Mouse (Mus musculus) layer of hippocampus, adult 11-12 months (tissue): ENCODE measurements around the gene Gcgr.
"Not testable (repeated sequence)": the region's sequence is repeated elsewhere in the genome, so short reads cannot be mapped to it uniquely, and the experiment has no call there.

Experiments used
- DNase-seq: peaks from one replicate; pipeline ENCODE4 v3.0.0; 2022; ENCODE audit warnings: low spot score

The Gcgr gene

GRCm38 (mm10) chr11:120571754-120572416 lies 41.4 kb downstream of the Gcgr start:
- DNase-seq, result no peak

GRCm38 (mm10) chr11:120572417-120572751 lies 41.9 kb downstream of the Gcgr start:
- DNase-seq, result no peak

- DNase-seq, result peak; percentile 100
These were observed 42.5 kb downstream of the Gcgr start, which contains the start of gene P4hb for GRCm38 (mm10) chr11:120572752-120573584. P4hb (minus strand) TSS chr11:120573253.

- no peak for DNase-seq
These were observed 43.2 kb downstream of the Gcgr start for GRCm38 (mm10) chr11:120573585-120574277.

GRCm38 (mm10) chr11:120574278-120574600 lies 43.7 kb downstream of the Gcgr start:
- no peak for DNase-seq

GRCm38 (mm10) chr11:120575046-120575445 lies 44.5 kb downstream of the Gcgr start:
- no peak for DNase-seq

GRCm38 (mm10) chr11:120575940-120576339 lies 45.4 kb downstream of the Gcgr start:
- DNase-seq, result no peak

GRCm38 (mm10) chr11:120576365-120576981 lies 46.0 kb downstream of the Gcgr start:
- DNase-seq, result no peak

- DNase-seq, result no peak
These were observed 46.9 kb downstream of the Gcgr start for GRCm38 (mm10) chr11:120577211-120578023.

GRCm38 (mm10) chr11:120578024-120578693 lies 47.7 kb downstream of the Gcgr start:
- DNase-seq, result no peak

GRCm38 (mm10) chr11:120578694-120579243 lies 48.3 kb downstream of the Gcgr start:
- peak; percentile 20 for DNase-seq

GRCm38 (mm10) chr11:120579316-120580107 lies 49.0 kb downstream of the Gcgr start:
- DNase-seq, result peak; percentile 76

GRCm38 (mm10) chr11:120580190-120580589 lies 49.7 kb downstream of the Gcgr start:
- DNase-seq, result no peak

- DNase-seq, result no peak
These were observed 50.4 kb downstream of the Gcgr start for GRCm38 (mm10) chr11:120580871-120581331.

GRCm38 (mm10) chr11:120581490-120582267 lies 51.2 kb downstream of the Gcgr start, which contains the start of gene Arhgdia:
Arhgdia (minus strand) TSS chr11:120581624.
- peak; percentile 92 for DNase-seq

GRCm38 (mm10) chr11:120582268-120582981 lies 51.9 kb downstream of the Gcgr start:
- no peak for DNase-seq

GRCm38 (mm10) chr11:120582982-120583293 lies 52.4 kb downstream of the Gcgr start:
- DNase-seq, result not testable (repeated sequence)

GRCm38 (mm10) chr11:120583937-120584336 lies 53.4 kb downstream of the Gcgr start:
- no peak for DNase-seq
